Mouse (Mus musculus) ES-CJ7 (cell line): ENCODE results near the gene Psma6.
"Not testable (repeated sequence)": the region's sequence is repeated elsewhere in the genome, so short reads cannot be mapped to it uniquely, and the experiment has no call there.

Source experiments
- DNase-seq: peaks from one replicate; pipeline ENCODE4 v3.0.0; 2011; ENCODE audit warnings: low read depth, low spot score

Gene Psma6

GRCm38 (mm10) chr12:55392120-55392519 lies 8.1 kb downstream of the Psma6 start:
- no peak for DNase-seq

GRCm38 (mm10) chr12:55392733-55393577 lies 8.9 kb downstream of the Psma6 start:
- no peak for DNase-seq

- not testable (repeated sequence) for DNase-seq
These were observed 11.6 kb downstream of the Psma6 start for GRCm38 (mm10) chr12:55395601-55396000.

- no peak for DNase-seq
These were observed 12.5 kb downstream of the Psma6 start for GRCm38 (mm10) chr12:55396536-55396935.

GRCm38 (mm10) chr12:55397544-55398239 lies 13.7 kb downstream of the Psma6 start:
- DNase-seq, result no peak

GRCm38 (mm10) chr12:55398240-55399127 lies 14.5 kb downstream of the Psma6 start:
- peak; percentile 91 for DNase-seq

GRCm38 (mm10) chr12:55399128-55399677 lies 15.2 kb downstream of the Psma6 start:
- DNase-seq, result no peak

- DNase-seq, result no peak
These were observed 23.9 kb downstream of the Psma6 start for GRCm38 (mm10) chr12:55407888-55408287.

GRCm38 (mm10) chr12:55415255-55415654 lies 31.2 kb downstream of the Psma6 start:
- DNase-seq, result no peak

GRCm38 (mm10) chr12:55415762-55416161 lies 31.7 kb downstream of the Psma6 start:
- no peak for DNase-seq

GRCm38 (mm10) chr12:55420220-55420619 lies 36.2 kb downstream of the Psma6 start:
- DNase-seq, result peak; percentile 53

GRCm38 (mm10) chr12:55422057-55422456 lies 38.0 kb downstream of the Psma6 start:
- DNase-seq, result no peak

- no peak for DNase-seq
These were observed 42.3 kb downstream of the Psma6 start for GRCm38 (mm10) chr12:55426300-55426699.

- no peak for DNase-seq
These were observed 45.2 kb downstream of the Psma6 start for GRCm38 (mm10) chr12:55429201-55429600.

- no peak for DNase-seq
These were observed 45.9 kb downstream of the Psma6 start for GRCm38 (mm10) chr12:55429956-55430355.

- no peak for DNase-seq
These were observed 48.4 kb downstream of the Psma6 start for GRCm38 (mm10) chr12:55432284-55432919.

- DNase-seq, result peak; percentile 50
These were observed 48.9 kb downstream of the Psma6 start for GRCm38 (mm10) chr12:55432920-55433284.

- peak; percentile 55 for DNase-seq
These were observed 49.9 kb downstream of the Psma6 start for GRCm38 (mm10) chr12:55433802-55434435.

GRCm38 (mm10) chr12:55435080-55435479 lies 51.1 kb downstream of the Psma6 start:
- peak; percentile 70 for DNase-seq

GRCm38 (mm10) chr12:55437122-55437826 lies 53.3 kb downstream of the Psma6 start:
- DNase-seq, result no peak
